Mouse (Mus musculus): ENCODE measurements around the gene Ehd1.

Ehd1 gene

DNA sequence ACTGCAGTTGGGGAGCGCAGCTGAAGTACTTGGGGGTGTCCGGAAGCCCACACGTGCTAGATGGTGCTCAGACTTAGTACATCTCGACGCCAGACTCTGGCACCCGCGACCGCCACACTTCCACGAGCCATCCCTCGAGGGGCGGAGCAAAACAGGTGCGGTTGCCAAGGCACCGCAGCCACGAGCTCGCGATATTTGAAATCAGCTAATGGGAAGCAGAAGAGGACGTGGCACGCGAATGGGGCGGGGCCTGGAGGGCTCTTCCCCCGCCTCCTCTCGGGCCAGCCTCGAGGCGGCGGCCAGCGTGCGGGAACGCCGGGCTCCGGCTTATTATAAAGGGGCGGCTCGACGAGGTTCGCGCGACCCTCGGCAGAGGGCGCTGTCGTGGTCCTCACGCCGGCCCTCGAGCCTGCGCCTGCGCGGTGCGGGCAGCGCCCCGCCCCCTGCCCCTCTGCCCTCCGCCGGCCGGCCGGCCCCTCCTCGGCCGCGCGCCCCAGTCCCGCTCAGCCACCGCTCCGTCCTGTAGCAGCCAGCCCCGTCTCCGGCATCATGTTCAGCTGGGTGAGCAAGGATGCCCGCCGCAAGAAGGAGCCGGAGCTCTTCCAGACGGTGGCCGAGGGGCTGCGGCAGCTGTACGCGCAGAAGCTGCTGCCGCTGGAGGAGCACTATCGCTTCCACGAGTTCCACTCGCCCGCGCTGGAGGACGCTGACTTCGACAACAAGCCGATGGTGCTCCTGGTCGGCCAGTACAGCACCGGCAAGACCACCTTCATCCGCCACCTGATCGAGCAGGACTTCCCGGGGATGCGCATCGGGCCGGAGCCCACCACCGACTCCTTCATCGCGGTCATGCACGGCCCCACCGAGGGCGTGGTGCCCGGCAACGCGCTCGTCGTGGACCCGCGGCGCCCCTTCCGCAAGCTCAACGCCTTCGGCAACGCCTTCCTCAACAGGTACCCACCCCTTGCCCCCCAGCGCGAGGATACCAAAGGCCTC lies at the start of gene Ehd1:
Ehd1 (plus strand) TSS at position 300 of the 996 bp plus-strand sequence.
- DNase-seq = peak; percentile 99

DNA sequence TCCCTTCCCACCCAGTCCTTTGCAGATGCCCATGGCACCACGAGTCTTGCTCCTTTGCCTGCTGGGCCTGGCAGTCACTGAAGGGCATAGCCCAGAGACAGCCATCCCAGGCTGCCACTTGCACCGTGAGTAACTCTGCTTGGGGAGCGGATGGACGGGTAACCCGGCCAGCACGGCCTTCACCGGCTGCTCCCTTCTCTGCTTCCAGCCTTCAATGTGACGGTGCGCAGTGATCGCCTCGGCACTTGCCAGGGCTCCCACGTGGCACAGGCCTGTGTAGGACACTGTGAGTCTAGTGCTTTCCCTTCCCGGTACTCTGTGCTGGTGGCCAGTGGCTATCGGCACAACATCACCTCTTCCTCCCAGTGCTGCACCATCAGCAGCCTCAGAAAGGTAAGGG lies 49.8 kb upstream of the Ehd1 start:
- DNase-seq = no peak

DNA sequence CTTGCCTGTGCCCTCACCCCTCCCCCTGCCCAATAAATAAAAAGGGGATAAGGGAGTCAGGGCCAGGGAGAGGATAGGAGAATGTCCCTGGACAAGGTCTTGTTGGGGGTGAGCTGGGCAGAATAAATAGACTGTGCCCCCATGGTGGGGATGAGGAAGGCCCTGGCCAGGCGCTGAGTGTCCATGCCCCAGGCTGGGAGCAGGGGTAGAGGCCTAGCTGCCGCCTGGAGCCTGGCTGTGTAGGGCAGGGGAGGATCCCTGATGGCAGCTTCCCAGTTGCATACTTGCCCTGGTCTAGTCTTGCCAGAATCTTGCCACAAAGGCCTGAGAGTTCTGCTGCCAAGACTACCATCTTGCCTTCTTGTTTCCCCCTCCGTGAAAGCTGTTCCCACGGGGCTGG lies 48.7 kb upstream of the Ehd1 start:
- DNase-seq = no peak

DNA sequence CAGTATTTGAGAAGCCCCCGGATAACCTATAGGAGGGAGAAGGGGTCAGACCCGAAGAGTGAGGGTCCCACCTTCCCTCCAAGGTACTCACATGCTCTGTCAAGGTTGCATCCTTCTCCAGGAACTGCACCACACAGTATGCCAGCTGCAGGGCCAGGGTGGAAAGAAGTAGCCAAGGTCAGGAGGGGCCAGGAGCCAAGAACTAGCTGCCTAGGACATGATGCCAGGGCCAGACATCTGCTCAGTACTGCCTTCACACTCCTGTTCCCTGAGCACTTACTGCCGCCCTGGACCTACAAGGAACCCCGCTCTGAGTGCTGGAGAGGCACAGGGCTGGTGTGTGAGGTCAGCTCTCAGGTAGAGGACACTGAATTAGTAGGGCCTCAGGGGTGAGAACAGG lies 46.1 kb upstream of the Ehd1 start:
- no peak for DNase-seq

DNA sequence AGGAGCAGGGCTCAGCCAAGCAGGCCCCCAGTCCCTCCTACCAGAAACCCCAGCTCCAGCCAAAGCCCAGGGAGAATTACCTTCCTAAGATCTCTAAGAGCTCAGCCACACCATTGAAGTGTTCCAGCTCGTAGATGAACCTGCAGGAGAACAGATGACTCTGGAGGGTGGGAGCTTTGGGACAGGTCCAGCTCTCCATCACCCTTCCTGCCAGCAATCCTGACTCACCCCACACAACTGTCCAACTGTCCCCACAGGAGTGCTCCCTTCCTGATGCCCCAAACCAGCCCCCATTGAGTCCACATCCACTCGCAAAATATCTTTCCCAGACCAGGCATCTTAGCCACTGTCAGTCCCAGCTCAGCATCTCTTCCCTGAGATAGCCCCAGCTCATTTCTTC lies 45.5 kb upstream of the Ehd1 start:
- no peak for DNase-seq

DNA sequence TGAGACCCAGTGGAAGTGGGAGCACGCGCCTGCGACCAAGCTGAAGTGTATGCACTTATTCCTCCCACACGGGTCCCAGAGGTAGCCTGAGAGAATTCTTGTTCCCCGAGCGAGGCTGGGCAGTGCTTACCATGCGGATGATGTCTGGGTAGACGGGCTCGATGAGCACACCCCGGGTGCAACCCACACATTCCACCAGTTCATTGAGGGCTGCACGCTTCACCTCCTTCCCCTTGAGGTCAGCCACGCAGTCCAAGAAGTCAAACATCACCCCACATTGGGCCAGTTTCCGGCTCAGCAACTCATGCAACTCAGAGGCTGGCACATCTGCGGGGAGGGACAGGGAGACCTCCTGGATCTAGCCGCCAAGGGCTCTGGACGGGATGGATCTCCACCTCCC lies 42.9 kb upstream of the Ehd1 start:
- peak; percentile 41 for DNase-seq

DNA sequence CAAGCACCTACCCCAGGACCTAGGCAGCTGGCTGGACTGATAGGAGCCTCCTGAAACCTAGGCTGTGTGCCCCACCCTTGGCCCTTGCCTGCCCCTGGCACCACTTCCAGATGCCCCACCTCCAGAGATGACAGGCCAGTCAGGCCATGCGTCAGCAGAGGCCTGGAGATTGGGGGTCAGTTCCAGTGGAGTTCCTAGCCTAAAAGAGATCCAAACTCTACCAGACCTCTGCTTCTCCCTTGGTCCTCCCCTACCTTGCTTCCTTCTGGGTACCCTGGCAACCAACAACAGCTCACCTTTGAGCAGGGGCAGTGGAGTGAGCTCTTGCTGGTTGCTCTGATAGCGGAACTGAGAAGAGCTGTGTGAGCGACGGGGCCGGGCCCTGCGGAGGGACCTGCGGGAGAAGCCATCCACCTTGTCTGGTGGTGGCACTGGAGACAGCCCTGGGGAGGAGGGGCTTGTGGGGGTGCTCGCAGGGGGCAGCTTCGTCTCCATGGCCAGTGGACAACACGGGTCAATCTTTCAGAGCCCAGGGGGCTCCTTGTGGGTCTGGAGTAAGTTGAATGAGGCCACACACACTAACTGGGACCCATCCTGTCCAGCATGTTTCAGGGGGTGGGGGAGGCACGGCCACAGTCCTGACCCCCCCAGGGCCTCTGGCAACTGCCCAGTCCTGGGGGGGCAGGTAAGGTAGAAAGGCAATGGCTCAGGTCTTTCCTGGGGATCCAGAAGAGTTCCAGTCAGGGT lies 42.0 kb upstream of the Ehd1 start:
- DNase-seq = no peak

DNA sequence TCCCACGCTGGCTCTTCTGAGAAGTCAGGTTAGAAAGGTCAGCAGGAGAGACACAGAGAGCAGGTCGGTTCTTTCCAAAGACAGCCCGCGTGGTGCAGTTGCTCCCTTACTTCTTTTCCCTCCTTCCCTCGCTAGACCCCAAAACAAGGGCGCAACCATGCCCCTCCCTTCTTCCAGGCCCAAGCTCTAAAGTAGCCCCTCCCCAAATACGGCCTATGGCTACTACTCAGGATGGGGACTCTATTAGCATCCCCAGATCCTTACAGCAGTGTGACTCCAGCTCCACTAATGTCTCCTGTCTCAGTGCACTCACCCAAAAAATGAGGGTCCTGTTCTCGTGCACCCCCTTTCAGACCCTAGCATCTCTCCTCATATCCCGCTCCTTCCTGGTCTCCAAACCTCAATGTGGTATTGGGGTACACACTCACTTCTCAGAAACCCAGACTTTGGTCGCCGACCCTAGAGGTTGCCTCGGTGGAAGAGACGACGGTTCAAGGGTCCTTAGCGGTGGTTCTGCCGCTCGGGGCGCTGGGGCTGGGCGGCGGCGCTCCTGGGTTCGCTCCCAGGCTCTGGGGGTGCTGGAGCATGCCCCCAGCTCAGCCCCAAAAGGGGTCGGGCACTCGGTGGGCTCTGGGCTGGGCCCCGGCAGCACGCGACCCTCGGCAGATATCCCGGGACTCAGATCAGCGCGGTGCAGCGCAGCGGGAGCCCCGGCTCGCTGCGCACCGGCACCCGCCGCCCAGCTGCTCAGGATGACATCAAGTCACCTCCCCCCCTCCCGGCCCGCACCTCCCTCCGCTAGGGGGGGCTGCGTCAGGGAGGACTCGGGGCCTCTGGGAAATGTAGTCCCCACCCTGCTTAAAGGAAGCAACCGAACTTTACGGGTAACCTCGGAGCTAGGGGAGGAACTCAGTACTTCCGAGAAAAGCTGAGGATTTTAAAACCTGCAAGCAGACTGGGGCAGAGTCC lies 41.2 kb upstream of the Ehd1 start, which contains the start of gene Ppp2r5b:
Ppp2r5b (minus strand) TSS at position 789 of the 969 bp plus-strand sequence.
- DNase-seq = peak; percentile 97

DNA sequence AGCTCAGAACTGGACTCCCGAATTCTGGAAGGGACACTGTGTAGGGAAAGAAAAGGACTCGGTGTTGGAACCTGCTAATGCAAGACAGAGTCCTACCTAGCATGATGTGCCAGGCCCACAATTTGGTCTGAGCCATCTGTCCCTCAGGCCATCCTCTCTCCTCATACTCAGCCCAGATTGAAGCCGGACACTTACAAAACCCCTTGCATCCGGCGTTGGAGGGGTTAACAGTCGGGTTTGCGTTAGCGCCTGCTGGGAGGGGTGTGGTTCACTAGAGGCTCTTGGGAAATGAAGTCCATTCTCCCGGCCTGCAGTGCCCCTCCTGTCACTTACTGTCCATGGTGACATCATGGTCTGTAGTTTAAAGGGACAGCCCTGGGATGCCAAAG lies 40.5 kb upstream of the Ehd1 start:
- DNase-seq = peak; percentile 95

DNA sequence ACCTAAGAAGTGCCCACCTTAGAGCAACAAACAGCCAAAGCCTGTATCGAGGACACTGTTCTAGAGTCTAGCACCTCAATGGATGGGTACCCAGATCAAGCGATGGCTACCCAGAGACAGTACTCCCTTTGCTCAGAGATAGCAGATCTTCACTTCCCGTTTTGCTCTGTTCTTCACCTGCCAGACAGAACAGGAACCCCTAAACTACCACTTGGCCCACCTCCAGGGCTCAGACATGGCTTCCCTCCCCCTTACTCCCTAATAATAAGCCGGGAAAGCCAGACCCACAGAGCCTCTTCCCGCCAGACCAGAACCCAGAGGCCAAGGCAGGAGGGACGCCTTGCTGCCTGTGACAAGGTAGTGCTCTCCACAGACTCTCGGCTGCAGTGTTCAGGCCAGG lies 39.7 kb upstream of the Ehd1 start:
- DNase-seq = no peak

DNA sequence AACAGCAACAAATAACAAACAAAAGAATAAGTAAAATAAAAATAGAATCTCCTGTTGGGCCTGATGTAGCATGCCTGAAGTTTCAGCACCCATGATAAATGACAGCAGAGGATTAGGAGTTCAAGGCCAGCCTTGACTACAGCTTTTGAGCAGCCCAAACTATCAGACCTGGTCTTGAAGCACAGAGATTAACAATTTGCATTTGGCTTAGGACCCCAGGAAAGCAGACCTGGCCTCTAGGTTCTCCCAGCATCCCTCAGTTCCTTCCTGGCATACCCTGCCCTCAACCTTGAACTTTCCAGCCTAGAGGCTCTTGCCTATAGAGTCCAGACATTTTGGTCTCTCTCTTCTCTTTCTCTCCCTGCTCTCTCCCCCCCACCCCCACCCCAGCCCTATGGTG lies 37.8 kb upstream of the Ehd1 start:
- no peak for DNase-seq

DNA sequence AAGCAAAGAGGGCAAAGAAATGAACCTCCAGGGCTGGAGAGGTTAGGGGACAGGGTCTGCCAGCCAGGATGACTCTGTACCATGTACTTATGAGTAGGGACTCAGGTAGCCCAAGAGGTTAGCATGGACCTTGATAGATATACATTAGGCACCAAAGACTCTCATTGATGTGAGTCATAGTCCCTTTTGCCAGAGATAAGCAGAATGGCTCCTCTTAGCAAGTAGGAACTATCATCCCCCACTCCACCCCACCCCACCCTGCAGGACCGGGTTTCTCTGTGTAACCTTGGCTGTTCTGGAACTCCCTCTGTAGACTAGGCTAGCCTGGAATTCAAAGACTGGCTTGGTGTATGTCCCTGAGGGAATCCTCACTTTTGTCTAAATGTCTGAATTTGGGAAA lies 36.4 kb upstream of the Ehd1 start:
- no peak for DNase-seq

DNA sequence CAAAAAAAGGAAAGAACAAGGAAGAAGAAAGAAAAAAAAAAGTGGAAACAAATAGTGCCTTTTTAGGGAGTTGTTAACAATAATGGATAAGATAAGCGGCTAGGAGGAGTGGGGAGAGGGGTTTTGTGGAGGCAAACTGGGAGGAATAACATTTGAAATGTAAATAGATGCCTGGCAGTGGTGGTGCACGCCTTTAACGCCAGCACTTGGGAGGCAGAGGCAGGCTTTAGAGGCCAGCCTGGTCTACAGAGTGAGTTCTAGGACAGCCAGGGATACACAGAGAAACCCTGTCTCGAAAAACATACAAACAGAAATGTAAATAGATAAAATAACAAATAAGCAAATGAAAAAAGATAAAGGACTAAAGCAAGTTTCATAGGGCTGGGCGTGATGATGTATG lies 35.8 kb upstream of the Ehd1 start:
- no peak for DNase-seq

DNA sequence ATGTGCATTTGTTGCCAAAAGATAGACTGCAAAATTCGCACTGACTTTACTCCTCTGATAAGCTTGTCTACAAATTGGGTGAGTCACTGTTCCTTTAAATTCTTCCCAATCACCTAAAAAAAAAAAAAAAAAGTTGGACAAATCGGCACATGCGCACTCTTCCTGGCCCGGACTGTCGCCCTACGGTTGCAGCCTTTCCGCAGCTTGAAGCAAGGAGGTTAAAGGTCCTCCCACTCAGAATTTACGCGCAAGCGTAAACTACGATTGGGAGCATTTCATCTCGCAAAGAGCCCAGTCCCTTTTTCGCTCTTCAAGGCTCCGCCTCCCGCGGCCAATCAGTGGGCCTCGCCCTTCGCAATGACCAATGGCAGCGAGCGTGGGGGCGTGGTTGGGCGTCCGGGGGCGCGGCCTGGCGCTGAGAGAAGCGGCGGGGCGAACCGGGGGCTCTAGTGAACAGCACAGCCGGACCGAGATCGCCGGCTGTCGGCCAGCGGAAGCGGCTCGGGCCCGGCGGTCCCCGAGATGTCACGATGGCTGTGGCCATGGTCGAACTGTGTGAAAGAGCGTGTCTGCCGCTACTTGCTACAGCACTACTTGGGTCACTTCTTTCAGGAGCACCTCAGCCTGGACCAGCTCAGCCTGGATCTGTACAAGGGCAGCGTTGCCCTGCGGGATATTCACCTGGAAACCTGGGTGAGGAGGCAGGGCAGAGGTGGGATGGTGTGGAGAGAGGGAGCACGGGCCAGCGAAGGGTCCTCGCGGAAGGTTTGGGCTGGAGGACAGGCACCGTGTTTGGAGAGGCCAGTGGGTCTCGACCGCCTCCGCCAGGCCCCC lies 35.0 kb upstream of the Ehd1 start, which contains the start of gene Atg2a:
Atg2a (plus strand) TSS at position 395 of the 834 bp plus-strand sequence.
- DNase-seq = peak; percentile 99

DNA sequence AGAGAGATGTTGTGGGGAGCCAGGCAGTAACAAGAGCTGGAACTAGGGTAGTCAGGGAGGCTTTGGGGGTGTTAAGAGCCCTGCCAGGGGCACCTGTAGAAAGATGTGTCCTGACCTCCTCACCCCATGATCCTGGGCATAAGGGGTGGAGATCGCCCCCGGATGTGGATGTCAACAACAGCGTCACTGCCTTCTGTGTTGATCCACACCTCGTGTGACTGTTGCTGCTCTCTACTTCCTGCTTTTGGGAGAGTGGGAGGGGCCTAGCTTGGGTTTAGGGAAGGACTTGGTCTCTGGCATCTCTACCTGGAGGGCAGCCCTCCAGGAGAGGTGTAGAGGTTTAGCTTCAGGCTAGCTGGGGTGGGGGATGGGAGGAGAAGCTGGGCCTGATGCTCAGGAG lies 34.2 kb upstream of the Ehd1 start:
- peak; percentile 74 for DNase-seq

DNA sequence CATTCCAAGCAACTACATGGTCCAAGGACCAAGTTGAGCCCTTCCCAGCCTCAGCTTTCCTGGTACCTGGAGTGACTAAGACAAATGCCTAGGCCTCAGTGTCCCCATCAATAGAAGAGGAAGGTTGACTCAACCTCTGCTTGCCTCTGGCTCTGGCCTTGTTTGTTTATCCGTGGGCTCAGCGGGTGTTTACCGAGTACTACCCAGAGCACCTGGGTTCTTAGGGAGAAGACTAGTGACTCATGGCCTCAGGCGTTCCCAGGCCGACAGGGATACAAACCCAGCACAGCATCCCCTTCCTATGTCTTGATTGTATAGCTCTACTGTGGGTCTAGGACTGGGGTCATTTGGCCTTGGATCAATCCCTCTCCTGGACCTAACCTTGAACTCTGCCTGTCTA lies 33.3 kb upstream of the Ehd1 start:
- DNase-seq = no peak

DNA sequence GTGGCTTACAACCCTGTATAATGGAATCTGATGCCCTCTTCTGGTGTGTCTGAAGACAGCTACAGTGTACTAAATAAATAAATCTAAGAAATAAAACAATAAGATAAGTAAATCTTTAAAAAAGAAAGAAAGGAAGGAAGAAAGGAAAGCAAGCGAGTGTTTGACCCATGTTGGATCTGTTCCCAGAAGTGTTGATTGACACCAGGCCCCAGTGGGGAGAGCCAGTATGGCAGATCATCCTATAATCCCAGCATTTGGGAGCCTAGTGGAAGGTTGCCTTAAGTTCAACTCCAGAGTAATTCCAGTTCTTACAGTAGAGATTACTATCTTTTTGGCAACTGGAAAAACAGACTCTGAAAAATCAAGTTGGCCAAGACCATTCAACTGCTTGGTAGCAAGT lies 30.7 kb upstream of the Ehd1 start:
- no peak for DNase-seq

DNA sequence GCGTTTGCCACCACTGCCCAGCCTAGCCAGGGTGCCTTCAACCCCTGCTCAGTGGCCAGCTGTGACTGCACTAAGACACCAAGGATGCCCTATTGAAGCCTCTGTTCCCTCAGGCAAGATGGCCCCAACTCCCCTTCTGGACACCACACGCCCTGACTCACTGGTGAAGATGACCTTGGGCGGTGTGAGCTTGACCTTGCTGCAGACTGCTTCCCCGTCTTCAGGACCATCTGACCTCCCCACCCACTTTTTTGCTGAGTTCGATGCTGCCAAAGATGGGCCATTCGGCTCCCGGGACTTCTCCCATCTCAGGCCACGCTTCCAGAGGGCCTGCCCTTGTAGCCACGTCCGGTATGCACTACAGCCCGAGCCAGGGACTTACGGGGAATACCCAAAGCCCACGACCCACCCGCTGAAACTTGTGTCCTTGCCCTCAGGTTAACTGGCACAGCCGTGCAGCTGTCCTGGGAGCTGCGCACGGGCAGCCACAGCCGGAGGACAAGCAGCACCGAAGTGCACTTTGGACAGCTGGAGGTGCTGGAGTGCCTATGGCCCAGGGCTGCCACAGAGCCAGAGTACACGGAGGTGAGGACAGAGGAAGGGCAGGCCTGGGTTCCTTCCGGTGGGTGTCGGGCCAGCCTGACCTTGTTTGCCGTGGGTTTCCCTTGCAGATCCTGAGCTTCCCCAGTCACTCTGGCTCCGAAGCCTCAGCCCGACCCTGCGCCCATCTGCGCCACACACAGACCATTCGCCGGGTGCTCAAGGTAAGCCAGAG lies 28.8 kb upstream of the Ehd1 start:
- no peak for DNase-seq

DNA sequence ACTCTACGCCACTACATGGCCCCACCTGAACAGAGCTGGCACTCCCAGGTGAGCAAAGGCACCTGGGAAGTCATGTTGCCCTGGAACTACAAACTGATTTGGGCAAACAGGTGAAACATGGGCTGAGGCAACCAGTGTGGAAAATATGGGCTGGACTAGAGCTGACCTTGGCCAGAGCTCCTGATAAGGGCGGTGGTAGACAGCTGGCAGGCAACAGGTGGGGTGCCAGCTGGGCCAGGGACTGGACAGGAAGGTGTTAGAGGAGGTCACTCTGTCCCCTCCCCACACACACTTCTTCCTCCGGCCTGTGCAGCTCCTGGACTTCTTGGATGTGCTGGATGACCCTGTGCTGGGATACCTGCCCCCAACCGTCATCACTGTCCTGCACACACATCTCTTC lies 23.5 kb upstream of the Ehd1 start:
- DNase-seq = no peak

DNA sequence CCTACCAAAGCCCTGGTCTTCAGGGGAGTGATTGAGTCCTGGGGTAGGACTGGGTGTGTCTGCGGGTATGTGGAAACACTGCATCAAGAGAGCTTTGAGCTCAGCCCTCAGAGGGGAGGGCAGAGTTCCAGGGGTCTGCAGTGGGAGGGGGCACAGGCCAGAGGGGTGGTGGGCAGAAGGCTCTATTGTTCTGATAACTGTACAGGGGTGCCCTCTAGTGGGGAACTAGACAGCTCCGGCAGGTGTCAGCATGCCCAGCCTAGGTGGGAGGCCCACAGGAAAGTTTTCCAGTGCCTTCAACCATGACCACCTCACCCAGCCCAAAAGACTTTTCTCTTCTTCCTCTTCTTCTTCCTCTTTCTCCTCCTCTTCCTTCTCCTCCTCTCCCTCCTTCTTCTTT lies 16.1 kb upstream of the Ehd1 start:
- DNase-seq = peak; percentile 56

DNA sequence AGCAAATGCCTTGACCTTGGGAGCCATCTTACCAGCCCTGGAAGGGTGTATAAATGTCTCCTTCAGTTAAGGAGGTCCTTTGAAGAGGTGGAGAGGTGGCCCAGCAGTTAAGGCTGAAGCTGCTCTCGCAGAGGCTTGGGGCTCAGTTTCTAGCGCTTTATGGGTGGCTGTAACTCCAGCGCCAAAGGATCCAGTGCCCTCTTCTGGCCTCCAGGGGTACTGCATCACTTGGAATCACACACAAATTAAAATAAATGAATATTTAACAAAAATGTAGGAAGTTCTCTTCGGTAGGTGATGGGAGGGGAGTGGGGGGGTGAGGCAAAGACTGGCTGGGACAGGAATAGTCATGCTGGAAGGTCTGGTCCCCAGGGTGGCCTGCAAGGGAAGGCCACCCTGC lies 15.6 kb upstream of the Ehd1 start:
- DNase-seq = no peak
